Mouse (Mus musculus) CH12.LX (cell line): Measurements from ENCODE around the gene Chst8. TPM values are rescaled to one million over a fixed set of nuclear protein-coding genes. Genes with fewer than 3 reads are reported as not detected.

Experiments
- DNase-seq: peaks from one replicate; pipeline ENCODE4 v3.0.0-alpha.2; 2013; ENCODE audit errors: extremely low read depth
- H3K27ac ChIP-seq: 2 replicates; pipeline ENCODE4 v1.5.1; 2012; ENCODE audit warnings: low read depth, mild to moderate bottlenecking, control low read depth, moderate library complexity; ENCODE audit not compliant: insufficient read depth
- H3K27me3 ChIP-seq: replicated peaks from 2 replicates; pipeline ENCODE3; 2012; ENCODE audit warnings: inconsistent platforms
- H3K36me3 ChIP-seq, 2 experiments: replicated peaks in 1 of 2; 2 replicates each; pipeline versions ENCODE3 to v1.6.1; 2012; ENCODE audit warnings: inconsistent platforms in 1 of 2, low read length in 1 of 2, mild to moderate bottlenecking in 1 of 2, mixed read lengths in 1 of 2, moderate library complexity in 1 of 2; ENCODE audit not compliant: control insufficient read depth in 1 of 2, insufficient read depth in 1 of 2
- H3K4me1 ChIP-seq, 2 experiments: 2 replicates each; pipeline ENCODE4 v1.6.1; 2012; ENCODE audit warnings: inconsistent platforms in 1 of 2, moderate library complexity in 1 of 2; ENCODE audit not compliant: insufficient read depth in 2 of 2, control insufficient read depth in 1 of 2
- H3K4me2 ChIP-seq: 2 replicates; pipeline ENCODE4 v1.6.1; 2012; ENCODE audit warnings: low read depth, mild to moderate bottlenecking, control low read depth; ENCODE audit not compliant: poor library complexity, insufficient read depth, severe bottlenecking
- H3K4me3 ChIP-seq, 3 experiments: fragments of 150-350 bp in 1 of 3; sonication (generic) in 1 of 3; replicated peaks in 1 of 3; 2 replicates each; pipeline versions ENCODE3 to v1.5.1; 2011 to 2012; ENCODE audit warnings: low read depth in 2 of 3, low read length in 2 of 3, mild to moderate bottlenecking in 2 of 3, moderate library complexity in 2 of 3, control low read depth in 1 of 3, improper control_type of control experiment in 1 of 3, inconsistent platforms in 1 of 3, mixed read lengths in 1 of 3; ENCODE audit not compliant: poor library complexity in 1 of 3
- H3K79me2 ChIP-seq: replicated peaks from 2 replicates; pipeline ENCODE4 v1.6.1; 2012; ENCODE audit warnings: mild to moderate bottlenecking, moderate library complexity; ENCODE audit not compliant: control insufficient read depth, poor library complexity, insufficient read depth, severe bottlenecking; ENCODE audit errors: extremely low read depth
- H3K9ac ChIP-seq: 2 replicates; pipeline ENCODE4 v1.6.1; 2012; ENCODE audit warnings: low read depth, mild to moderate bottlenecking, control low read depth, moderate library complexity; ENCODE audit not compliant: insufficient read depth
- H3K9me3 ChIP-seq: replicated peaks from 2 replicates; pipeline ENCODE3; 2012; ENCODE audit warnings: low read length, inconsistent platforms, mixed read lengths
- E2F4 ChIP-seq: IDR thresholded peaks from 2 replicates; pipeline ENCODE4 v1.6.1; 2011; ENCODE audit warnings: low read depth, low read length, improper control_type of control experiment; ENCODE audit not compliant: insufficient replicate concordance
- ELF1 ChIP-seq: IDR thresholded peaks from 2 replicates; pipeline ENCODE4 v1.6.1; 2014; ENCODE audit warnings: low read depth, mild to moderate bottlenecking, inconsistent platforms, low read length, improper control_type of control experiment
- ETS1 ChIP-seq: conservative IDR thresholded peaks from 2 replicates; pipeline ENCODE4 v1.6.1; 2012; ENCODE audit warnings: low read depth, mild to moderate bottlenecking, inconsistent platforms, low read length, improper control_type of control experiment, moderate library complexity
- IRF4 ChIP-seq: IDR thresholded peaks from 2 replicates; pipeline ENCODE4 v1.6.1; 2014; ENCODE audit warnings: low read depth, mild to moderate bottlenecking, inconsistent platforms, low read length, improper control_type of control experiment
- JUND ChIP-seq: conservative IDR thresholded peaks from 2 replicates; pipeline ENCODE4 v1.6.1; 2011; ENCODE audit warnings: low read depth, low read length, improper control_type of control experiment
- KAT2A ChIP-seq: IDR thresholded peaks from 2 replicates; pipeline ENCODE4 v1.6.1; 2012; ENCODE audit warnings: low read length, improper control_type of control experiment, inconsistent platforms; ENCODE audit not compliant: insufficient replicate concordance
- MEF2A ChIP-seq: IDR thresholded peaks from 2 replicates; pipeline ENCODE4 v1.6.1; 2014; ENCODE audit warnings: low read depth, mild to moderate bottlenecking, inconsistent platforms, low read length, improper control_type of control experiment, borderline replicate concordance
- MYC ChIP-seq: IDR thresholded peaks from 2 replicates; pipeline ENCODE4 v1.6.1; 2011; ENCODE audit warnings: low read depth, mild to moderate bottlenecking, improper control_type of control experiment, low read length
- POLR2A ChIP-seq: IDR thresholded peaks from 2 replicates; pipeline ENCODE4 v1.6.1; 2011; ENCODE audit warnings: low read depth, mild to moderate bottlenecking, improper control_type of control experiment, low read length
- SIN3A ChIP-seq: IDR thresholded peaks from 2 replicates; pipeline ENCODE4 v1.6.1; 2012; ENCODE audit warnings: low read length, improper control_type of control experiment, inconsistent platforms
- SMC3 ChIP-seq: IDR thresholded peaks from 2 replicates; pipeline ENCODE4 v1.6.1; 2011; ENCODE audit warnings: low read depth, low read length, improper control_type of control experiment
- TBP ChIP-seq: conservative IDR thresholded peaks from 2 replicates; pipeline ENCODE4 v1.6.1; 2011; ENCODE audit warnings: low read depth, low read length, improper control_type of control experiment
- TCF12 ChIP-seq: IDR thresholded peaks from 2 replicates; pipeline ENCODE4 v1.6.1; 2014; ENCODE audit warnings: low read depth, mild to moderate bottlenecking, inconsistent platforms, low read length, improper control_type of control experiment
- USF2 ChIP-seq: conservative IDR thresholded peaks from 2 replicates; pipeline ENCODE4 v1.6.1; 2011; ENCODE audit warnings: low read depth, low read length, improper control_type of control experiment
- ZC3H11A ChIP-seq: IDR thresholded peaks from 2 replicates; pipeline ENCODE4 v1.6.1; 2012; ENCODE audit warnings: low read depth, mild to moderate bottlenecking, inconsistent platforms, low read length, improper control_type of control experiment
- ZKSCAN1 ChIP-seq: IDR thresholded peaks from 2 replicates; pipeline ENCODE4 v1.6.1; 2012; ENCODE audit warnings: low read depth, inconsistent platforms, low read length, improper control_type of control experiment, borderline replicate concordance
- ZMIZ1 ChIP-seq: IDR thresholded peaks from 2 replicates; pipeline ENCODE4 v1.6.1; 2012; ENCODE audit warnings: low read depth, mild to moderate bottlenecking, inconsistent platforms, low read length, improper control_type of control experiment
- dilution Hi-C: fragments of 300-500 bp; cut with MboI; formaldehyde crosslinking; loops from 2 replicates; pipeline ENCODE4 v1.14.3; 2020; ENCODE audit warnings: low sequenced_read_pairs; ENCODE audit not compliant: extremely low pct_unique_long_range_greater_than_20kb, extremely low pct_ligation_motif_present
- in situ Hi-C: fragments of 300-500 bp; cut with MboI; formaldehyde crosslinking; loops from 3 replicates; pipeline ENCODE4 v1.14.3; 2019; ENCODE audit warnings: low sequenced_read_pairs, low pct_ligation_motif_present, low pct_unique_long_range_greater_than_20kb, mixed read lengths
- polyA plus RNA-seq: library from polyadenylated mRNA; unstranded; fragments of >175 nt; gene quantifications from 2 replicates; pipeline ENCODE4 v1.2.1, GENCODE M21; 2012; ENCODE audit warnings: low read depth; ENCODE audit not compliant: insufficient read length
- total RNA-seq, 2 experiments: library from RNA; depleted of rRNA; stranded (reverse); fragments of 300-350 nt in 1 of 2; fragments of >200 nt in 1 of 2; gene quantifications; 2 replicates each; pipeline ENCODE4 v1.2.3; 2012 to 2014

Chst8 gene
- total and polyA plus RNA-seq, 3 experiments, result 0.13 to 0.27 (median 0.16) TPM

DNA sequence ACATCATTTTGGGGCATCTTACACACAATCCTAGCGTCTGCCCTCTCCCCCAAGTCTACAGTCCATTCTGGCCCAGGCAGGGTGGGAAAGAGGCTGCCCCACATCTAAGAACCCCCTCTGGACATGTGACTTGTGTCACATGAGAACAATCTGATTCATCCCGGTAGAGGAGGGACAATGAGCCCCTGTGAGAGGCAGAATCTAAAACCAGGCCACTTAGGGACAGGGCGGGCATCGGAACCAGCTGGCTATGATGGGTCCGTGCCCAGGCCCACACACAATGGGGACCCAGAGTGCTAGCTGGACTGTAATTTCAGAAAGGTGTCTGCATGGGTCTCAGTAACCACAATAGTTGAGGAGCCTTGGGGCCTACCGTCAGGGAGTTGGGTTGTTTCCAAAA is 78.2 kb downstream of the Chst8 start:
- no peak overlapping the region for H3K27ac ChIP-seq
- H3K9ac ChIP-seq, result no peak overlapping the region
- TF ChIP-seq TCF12 (no peak), ZC3H11A (no peak), JUND (no peak), IRF4 (no peak), ZMIZ1 (no peak)
- no peaks in the 10 kb centered on the region for H3K27me3 ChIP-seq
- peaks cover 0 to 12% of the 10 kb centered on the region in 2 experiments; a peak in 2 of 4 replicates for H3K4me1 ChIP-seq
- H3K4me2 ChIP-seq, result no peak overlapping the region
- dilution Hi-C loops, result no loop called here
- in situ Hi-C loops, result no loop called here
- H3K9me3 ChIP-seq, result no peaks in the 10 kb centered on the region
- no peaks in the 10 kb centered on the region for H3K36me3 ChIP-seq
- H3K4me3 ChIP-seq, result no peak overlapping the region
- DNase-seq, result no peak
- H3K79me2 ChIP-seq, result no peaks in the 10 kb centered on the region

DNA sequence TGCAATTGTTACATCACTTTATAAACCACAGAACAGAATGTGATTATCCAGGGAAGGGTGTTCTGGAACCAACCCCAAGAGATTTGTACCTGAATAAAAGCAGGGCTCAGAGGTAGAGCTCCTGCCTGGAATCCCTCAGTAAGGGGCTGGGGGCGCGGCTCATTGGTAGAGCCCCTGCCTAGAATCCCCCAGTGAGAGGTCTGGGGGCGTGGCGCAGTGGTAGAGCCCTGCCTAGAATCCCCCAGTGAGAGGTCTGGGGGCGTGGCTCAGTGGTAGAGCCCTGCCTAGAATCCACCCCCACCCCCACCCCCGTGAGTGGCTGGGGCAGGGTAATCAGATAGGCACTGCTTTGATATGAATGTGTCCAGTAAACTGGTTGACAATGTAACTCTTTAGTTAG is 83.6 kb downstream of the Chst8 start:
- in situ Hi-C loops, result no loop called here
- no peak overlapping the region for H3K27ac ChIP-seq
- no peak overlapping the region for H3K4me2 ChIP-seq
- H3K9me3 ChIP-seq, result no peaks in the 10 kb centered on the region
- H3K9ac ChIP-seq, result no peak overlapping the region
- no peak for TF ChIP-seq MYC
- no peak for TF ChIP-seq KAT2A
- TF ChIP-seq ZKSCAN1, result no peak
- no peak for TF ChIP-seq ZMIZ1
- no peak for DNase-seq
- no peaks in the 10 kb centered on the region for H3K27me3 ChIP-seq
- no peaks in the 10 kb centered on the region for H3K79me2 ChIP-seq
- peaks cover 3 to 12% of the 10 kb centered on the region in 2 experiments for H3K4me1 ChIP-seq
- no peak overlapping the region for H3K4me3 ChIP-seq
- dilution Hi-C loops, result no loop called here
- H3K36me3 ChIP-seq, result no peaks in the 10 kb centered on the region

DNA sequence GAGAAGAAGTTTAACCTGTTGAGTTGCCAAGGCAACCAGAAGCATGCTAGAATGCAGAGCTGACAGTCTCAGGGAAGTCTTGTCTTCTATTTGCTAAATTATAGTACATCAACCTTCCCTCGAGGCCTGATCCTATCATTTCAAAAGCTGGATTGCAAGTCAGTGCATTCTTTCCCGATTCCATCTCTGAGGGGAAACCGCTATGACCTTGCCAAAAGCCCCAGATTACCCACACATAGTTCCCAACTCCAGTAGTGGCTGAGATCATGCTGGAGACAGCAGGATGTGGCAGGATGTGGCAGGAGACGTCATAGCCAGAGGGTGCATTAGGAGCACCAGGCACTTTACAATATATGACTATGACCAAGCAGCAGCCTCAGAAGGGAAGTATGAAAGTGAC is 87.3 kb downstream of the Chst8 start:
- Histone ChIP-seq H3K36me3 (no peaks in the 10 kb centered on the region), H3K27ac (no peak overlapping the region), H3K27me3 (no peaks in the 10 kb centered on the region), H3K9ac (no peak overlapping the region), H3K4me1 (peaks cover 0 to 3% of the 10 kb centered on the region in 2 experiments; a peak in 2 of 4 replicates), H3K79me2 (no peaks in the 10 kb centered on the region), H3K9me3 (no peaks in the 10 kb centered on the region), H3K4me2 (no peak overlapping the region), H3K4me3 (no peak overlapping the region)
- DNase-seq, result no peak
- TF ChIP-seq ETS1 (no peak), ZKSCAN1 (no peak), ELF1 (no peak), SIN3A (no peak), TBP (no peak), POLR2A (no peak), ZMIZ1 (no peak), USF2 (no peak), E2F4 (no peak), SMC3 (no peak), MEF2A (no peak)
- dilution Hi-C loops (no loop called here), in situ Hi-C loops (no loop called here)
